Mouse (Mus musculus) heart, adult 18-20 months (tissue): ENCODE data around the gene Ptov1. TPM values are rescaled to one million over a fixed set of nuclear protein-coding genes. Genes with fewer than 3 reads are reported as not detected.
"Not testable (repeated sequence)": the region's sequence is repeated elsewhere in the genome, so short reads cannot be mapped to it uniquely, and the experiment has no call there.

Experiments used
- DNase-seq, 2 experiments: peaks; one replicate each; pipeline ENCODE4 v3.0.0; 2021 to 2022; ENCODE audit warnings: mixed read lengths in 1 of 2
- total RNA-seq, 2 experiments: library from RNA; stranded (reverse); gene quantifications; 2 replicates each; pipeline ENCODE4 v1.2.3; 2021

Gene Ptov1
- total RNA-seq, 2 experiments from 2014 or later: 173 to 184 TPM

- no peak for DNase-seq
Measured at GRCm38 (mm10) chr7:44890180-44890579, 20.6 kb upstream of the Ptov1 start.

- peak; percentile 45 to 56 for DNase-seq
Measured at GRCm38 (mm10) chr7:44888256-44889105, 18.9 kb upstream of the Ptov1 start.

- no peak for DNase-seq
Measured at GRCm38 (mm10) chr7:44886964-44887363, 17.4 kb upstream of the Ptov1 start.

GRCm38 (mm10) chr7:44884637-44885036, 15.0 kb upstream of the Ptov1 start:
- no peak for DNase-seq

GRCm38 (mm10) chr7:44883036-44883435, 13.4 kb upstream of the Ptov1 start:
- DNase-seq: no peak

- DNase-seq: peak; percentile 72 to 79
Measured at GRCm38 (mm10) chr7:44877833-44878232, 8.2 kb upstream of the Ptov1 start.

GRCm38 (mm10) chr7:44871774-44872173, 2.2 kb upstream of the Ptov1 start:
- DNase-seq: not testable (repeated sequence)

- no peak for DNase-seq
Measured at GRCm38 (mm10) chr7:44871181-44871580, 1.6 kb upstream of the Ptov1 start.

- no peak for DNase-seq
Measured at GRCm38 (mm10) chr7:44870614-44871013, 1.0 kb upstream of the Ptov1 start.

- DNase-seq: peak; percentile 83
Measured at GRCm38 (mm10) chr7:44868919-44869696, 480 bp downstream of the Ptov1 start.

- peak in 1 of 2 experiments; percentile 49 for DNase-seq
Measured at GRCm38 (mm10) chr7:44868465-44868864, 1.1 kb downstream of the Ptov1 start.

GRCm38 (mm10) chr7:44867802-44868201, 1.8 kb downstream of the Ptov1 start:
- no peak for DNase-seq

- DNase-seq: no peak
Measured at GRCm38 (mm10) chr7:44867010-44867702, 2.4 kb downstream of the Ptov1 start.

- peak; percentile 82 to 87 for DNase-seq
Measured at GRCm38 (mm10) chr7:44866276-44867009, 3.1 kb downstream of the Ptov1 start.

GRCm38 (mm10) chr7:44864595-44865542, 4.7 kb downstream of the Ptov1 start:
- no peak for DNase-seq

- no peak for DNase-seq
Measured at GRCm38 (mm10) chr7:44863982-44864494, 5.5 kb downstream of the Ptov1 start.

GRCm38 (mm10) chr7:44863210-44863609, 6.4 kb downstream of the Ptov1 start:
- no peak for DNase-seq

- DNase-seq: no peak
Measured at GRCm38 (mm10) chr7:44862434-44862833, 7.2 kb downstream of the Ptov1 start.

- no peak for DNase-seq
Measured at GRCm38 (mm10) chr7:44861429-44861816, 8.2 kb downstream of the Ptov1 start.
